Mouse (Mus musculus): ENCODE results near the gene Gpc1. TPM values are rescaled to one million over a fixed set of nuclear protein-coding genes. Genes with fewer than 3 reads are reported as not detected.

The Gpc1 gene
- polyA plus RNA-seq, 1 experiment from 2014 or later = 4.1 TPM

- ATAC-seq (ENCODE audit: low read depth) = no peak
- no peaks in the 10 kb centered on the region for H3K4me1 ChIP-seq (ENCODE audit: control insufficient read depth, low read depth, low read length)
- H3K27me3 ChIP-seq (ENCODE audit: control insufficient read depth, insufficient read depth, low read depth, low read length) = no peaks in the 10 kb centered on the region
- H3K9ac ChIP-seq (ENCODE audit: low read depth, low read length) = no peak overlapping the region
- 57% methylated on average over 5 of the region's 5 CpGs for WGBS (ENCODE audit: insufficient replicate concordance)
- no peak overlapping the region for H3K4me3 ChIP-seq (ENCODE audit: low read depth, low read length)
- no peaks in the 10 kb centered on the region for H3K9me3 ChIP-seq (replicated peaks; ENCODE audit: control insufficient read depth, low read length)
- no peak overlapping the region for H3K4me2 ChIP-seq (ENCODE audit: low read depth, low read length)
- H3K27ac ChIP-seq (ENCODE audit: low read length) = no peak overlapping the region
- no peaks in the 10 kb centered on the region for H3K36me3 ChIP-seq (ENCODE audit: control insufficient read depth, insufficient read depth)
Measured at GRCm38 (mm10) chr1:92799653-92800052, 31.8 kb upstream of the Gpc1 start.

GRCm38 (mm10) chr1:92802362-92802761 lies 29.1 kb upstream of the Gpc1 start:
- WGBS (ENCODE audit: insufficient replicate concordance) = 59% methylated on average over 1 of the region's 1 CpGs
- H3K4me2 ChIP-seq (ENCODE audit: low read depth, low read length) = no peak overlapping the region
- no peak for ATAC-seq (ENCODE audit: low read depth)
- no peaks in the 10 kb centered on the region for H3K36me3 ChIP-seq (ENCODE audit: control insufficient read depth, insufficient read depth)
- no peak overlapping the region for H3K27ac ChIP-seq (ENCODE audit: low read length)
- H3K27me3 ChIP-seq (ENCODE audit: control insufficient read depth, insufficient read depth, low read depth, low read length) = no peaks in the 10 kb centered on the region
- no peak overlapping the region for H3K4me3 ChIP-seq (ENCODE audit: low read depth, low read length)
- no peak overlapping the region for H3K9ac ChIP-seq (ENCODE audit: low read depth, low read length)
- H3K4me1 ChIP-seq (ENCODE audit: control insufficient read depth, low read depth, low read length) = no peaks in the 10 kb centered on the region
- no peaks in the 10 kb centered on the region for H3K9me3 ChIP-seq (replicated peaks; ENCODE audit: control insufficient read depth, low read length)

DNA sequence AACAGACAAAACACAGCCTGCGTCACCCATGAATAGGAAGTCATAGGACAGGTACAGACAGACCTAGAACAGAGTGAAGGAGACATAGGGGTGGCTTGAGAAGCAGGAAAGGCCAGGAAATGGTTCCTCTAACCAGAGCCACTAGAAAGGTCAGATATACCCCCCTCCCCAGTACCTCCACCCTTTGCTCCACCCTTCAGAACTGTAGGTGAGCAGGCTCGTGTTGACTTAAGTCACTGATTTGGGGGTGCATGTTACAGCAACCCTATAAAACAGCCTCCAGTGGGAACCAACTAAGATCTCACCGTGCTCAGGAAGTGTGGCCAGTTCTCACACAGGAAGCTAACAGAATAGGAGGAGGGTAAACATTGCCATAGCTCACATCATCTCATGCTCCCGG lies 28.1 kb upstream of the Gpc1 start:
- H3K36me3 ChIP-seq (ENCODE audit: control insufficient read depth, insufficient read depth) = no peaks in the 10 kb centered on the region
- no peak for ATAC-seq (ENCODE audit: low read depth)
- H3K27me3 ChIP-seq (ENCODE audit: control insufficient read depth, insufficient read depth, low read depth, low read length) = no peaks in the 10 kb centered on the region
- WGBS (ENCODE audit: insufficient replicate concordance) = 40% methylated on average over 4 of the region's 4 CpGs
- no peak overlapping the region for H3K27ac ChIP-seq (ENCODE audit: low read length)
- no peaks in the 10 kb centered on the region for H3K9me3 ChIP-seq (replicated peaks; ENCODE audit: control insufficient read depth, low read length)
- no peaks in the 10 kb centered on the region for H3K4me1 ChIP-seq (ENCODE audit: control insufficient read depth, low read depth, low read length)
- no peak overlapping the region for H3K9ac ChIP-seq (ENCODE audit: low read depth, low read length)
- H3K4me2 ChIP-seq (ENCODE audit: low read depth, low read length) = no peak overlapping the region
- H3K4me3 ChIP-seq (ENCODE audit: low read depth, low read length) = no peak overlapping the region

GRCm38 (mm10) chr1:92805181-92805580 lies 26.3 kb upstream of the Gpc1 start:
- H3K27me3 ChIP-seq (ENCODE audit: control insufficient read depth, insufficient read depth, low read depth, low read length) = no peaks in the 10 kb centered on the region
- H3K4me3 ChIP-seq (ENCODE audit: low read depth, low read length) = no peak overlapping the region
- no peaks in the 10 kb centered on the region for H3K9me3 ChIP-seq (replicated peaks; ENCODE audit: control insufficient read depth, low read length)
- H3K36me3 ChIP-seq (ENCODE audit: control insufficient read depth, insufficient read depth) = no peaks in the 10 kb centered on the region
- no peak overlapping the region for H3K27ac ChIP-seq (ENCODE audit: low read length)
- no peak overlapping the region for H3K9ac ChIP-seq (ENCODE audit: low read depth, low read length)
- 51% methylated on average over 5 of the region's 5 CpGs for WGBS (ENCODE audit: insufficient replicate concordance)
- no peak for ATAC-seq (ENCODE audit: low read depth)
- no peak overlapping the region for H3K4me2 ChIP-seq (ENCODE audit: low read depth, low read length)
- no peaks in the 10 kb centered on the region for H3K4me1 ChIP-seq (ENCODE audit: control insufficient read depth, low read depth, low read length)

GRCm38 (mm10) chr1:92805836-92806235 lies 25.6 kb upstream of the Gpc1 start:
- H3K9me3 ChIP-seq (replicated peaks; ENCODE audit: control insufficient read depth, low read length) = no peaks in the 10 kb centered on the region
- H3K4me2 ChIP-seq (ENCODE audit: low read depth, low read length) = no peak overlapping the region
- H3K4me3 ChIP-seq (ENCODE audit: low read depth, low read length) = no peak overlapping the region
- no peak overlapping the region for H3K9ac ChIP-seq (ENCODE audit: low read depth, low read length)
- ATAC-seq (ENCODE audit: low read depth) = no peak
- WGBS (ENCODE audit: insufficient replicate concordance) = 33% methylated on average over 2 of the region's 2 CpGs
- H3K4me1 ChIP-seq (ENCODE audit: control insufficient read depth, low read depth, low read length) = no peaks in the 10 kb centered on the region
- H3K36me3 ChIP-seq (ENCODE audit: control insufficient read depth, insufficient read depth) = no peaks in the 10 kb centered on the region
- no peaks in the 10 kb centered on the region for H3K27me3 ChIP-seq (ENCODE audit: control insufficient read depth, insufficient read depth, low read depth, low read length)
- no peak overlapping the region for H3K27ac ChIP-seq (ENCODE audit: low read length)

GRCm38 (mm10) chr1:92806720-92807119 lies 24.7 kb upstream of the Gpc1 start:
- Histone ChIP-seq H3K4me3 (ENCODE audit: low read depth, low read length) (no peak overlapping the region), H3K9ac (ENCODE audit: low read depth, low read length) (no peak overlapping the region), H3K9me3 (replicated peaks; ENCODE audit: control insufficient read depth, low read length) (no peaks in the 10 kb centered on the region), H3K27ac (ENCODE audit: low read length) (no peak overlapping the region), H3K36me3 (ENCODE audit: control insufficient read depth, insufficient read depth) (no peaks in the 10 kb centered on the region), H3K4me1 (ENCODE audit: control insufficient read depth, low read depth, low read length) (no peaks in the 10 kb centered on the region), H3K4me2 (ENCODE audit: low read depth, low read length) (no peak overlapping the region), H3K27me3 (ENCODE audit: control insufficient read depth, insufficient read depth, low read depth, low read length) (no peaks in the 10 kb centered on the region)
- ATAC-seq (ENCODE audit: low read depth) = no peak
- 46% methylated on average over 3 of the region's 3 CpGs for WGBS (ENCODE audit: insufficient replicate concordance)

- 71% methylated on average over 4 of the region's 4 CpGs for WGBS (ENCODE audit: insufficient replicate concordance)
- Histone ChIP-seq H3K27ac (ENCODE audit: low read length) (no peak overlapping the region), H3K4me2 (ENCODE audit: low read depth, low read length) (no peak overlapping the region), H3K9me3 (replicated peaks; ENCODE audit: control insufficient read depth, low read length) (no peaks in the 10 kb centered on the region), H3K4me3 (ENCODE audit: low read depth, low read length) (no peak overlapping the region), H3K36me3 (ENCODE audit: control insufficient read depth, insufficient read depth) (no peaks in the 10 kb centered on the region), H3K9ac (ENCODE audit: low read depth, low read length) (no peak overlapping the region), H3K27me3 (ENCODE audit: control insufficient read depth, insufficient read depth, low read depth, low read length) (no peaks in the 10 kb centered on the region), H3K4me1 (ENCODE audit: control insufficient read depth, low read depth, low read length) (no peaks in the 10 kb centered on the region)
- no peak for ATAC-seq (ENCODE audit: low read depth)
Measured at GRCm38 (mm10) chr1:92809621-92810020, 21.8 kb upstream of the Gpc1 start.

DNA sequence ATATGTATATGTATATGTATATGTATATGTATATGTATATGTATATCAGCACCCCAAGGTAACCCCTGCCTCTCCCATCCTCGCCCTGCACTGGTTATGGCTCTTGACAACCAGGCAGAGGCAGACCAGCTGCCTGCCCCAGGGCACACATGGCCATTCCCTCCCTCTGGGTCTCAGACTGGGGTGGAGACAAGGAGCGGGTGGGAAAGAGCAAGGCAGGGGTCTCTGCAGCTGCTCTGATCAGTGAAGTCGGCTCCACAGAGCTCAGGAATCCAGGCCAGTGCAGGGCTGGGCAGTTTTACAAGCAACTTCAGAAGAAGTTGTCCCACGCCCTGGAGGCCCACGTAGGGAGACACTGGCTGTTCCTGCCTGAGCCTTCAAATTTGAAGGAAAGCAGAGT lies 17.1 kb upstream of the Gpc1 start:
- ATAC-seq (ENCODE audit: low read depth) = no peak
- no peak overlapping the region for H3K27ac ChIP-seq (ENCODE audit: low read length)
- H3K9ac ChIP-seq (ENCODE audit: low read depth, low read length) = no peak overlapping the region
- H3K27me3 ChIP-seq (ENCODE audit: control insufficient read depth, insufficient read depth, low read depth, low read length) = no peaks in the 10 kb centered on the region
- no peaks in the 10 kb centered on the region for H3K9me3 ChIP-seq (replicated peaks; ENCODE audit: control insufficient read depth, low read length)
- no peak overlapping the region for H3K4me3 ChIP-seq (ENCODE audit: low read depth, low read length)
- no peaks in the 10 kb centered on the region for H3K4me1 ChIP-seq (ENCODE audit: control insufficient read depth, low read depth, low read length)
- 63% methylated on average over 5 of the region's 5 CpGs for WGBS (ENCODE audit: insufficient replicate concordance)
- H3K4me2 ChIP-seq (ENCODE audit: low read depth, low read length) = no peak overlapping the region
- no peaks in the 10 kb centered on the region for H3K36me3 ChIP-seq (ENCODE audit: control insufficient read depth, insufficient read depth)

GRCm38 (mm10) chr1:92815100-92815499 lies 16.3 kb upstream of the Gpc1 start:
- Histone ChIP-seq H3K4me2 (ENCODE audit: low read depth, low read length) (no peak overlapping the region), H3K4me3 (ENCODE audit: low read depth, low read length) (no peak overlapping the region), H3K27ac (ENCODE audit: low read length) (no peak overlapping the region), H3K27me3 (ENCODE audit: control insufficient read depth, insufficient read depth, low read depth, low read length) (no peaks in the 10 kb centered on the region), H3K4me1 (ENCODE audit: control insufficient read depth, low read depth, low read length) (no peaks in the 10 kb centered on the region), H3K9ac (ENCODE audit: low read depth, low read length) (no peak overlapping the region), H3K9me3 (replicated peaks; ENCODE audit: control insufficient read depth, low read length) (no peaks in the 10 kb centered on the region), H3K36me3 (ENCODE audit: control insufficient read depth, insufficient read depth) (no peaks in the 10 kb centered on the region)
- 70% methylated on average over 9 of the region's 9 CpGs for WGBS (ENCODE audit: insufficient replicate concordance)
- ATAC-seq (ENCODE audit: low read depth) = no peak

All from liver, embryonic 16.5 days (tissue).